Mouse (Mus musculus): ENCODE data around the gene Mt4. TPM values are rescaled to one million over a fixed set of nuclear protein-coding genes. Genes with fewer than 3 reads are reported as not detected.
A peak's percentile ranks its signal among the peaks of the same experiment; 100 is the strongest.

The Mt4 gene
- total RNA-seq (2015; ENCODE audit: low replicate concordance), result not detected in 2 replicates
- not detected in 2 replicates for total RNA-seq (2017; ENCODE audit: low replicate concordance)

DNA sequence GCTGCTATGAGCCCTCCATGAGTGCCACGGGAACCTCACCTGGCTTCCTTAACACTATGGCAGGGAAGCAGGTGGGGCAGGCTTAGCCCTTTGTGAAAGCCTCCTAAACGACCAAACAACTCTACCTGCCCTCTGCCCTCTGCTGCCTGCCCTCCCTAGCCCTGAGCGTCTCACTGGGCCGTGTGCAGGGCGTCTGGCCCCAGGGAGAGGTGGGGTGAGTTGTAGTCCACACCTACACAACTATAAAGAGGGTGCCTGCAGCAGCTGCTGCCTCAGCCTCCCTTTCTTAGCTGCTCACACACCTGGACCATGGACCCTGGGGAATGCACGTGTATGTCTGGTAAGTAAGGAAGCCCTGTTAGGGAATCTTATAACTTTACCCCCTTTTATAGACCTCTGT, at the start of gene Mt4:
Gene Mt4 (plus strand): TSS at position 265 of the 400 bp plus-strand sequence.
- ATAC-seq (replicated peaks; ENCODE audit: low FRiP score, poor library complexity, severe bottlenecking), result no peak

DNA sequence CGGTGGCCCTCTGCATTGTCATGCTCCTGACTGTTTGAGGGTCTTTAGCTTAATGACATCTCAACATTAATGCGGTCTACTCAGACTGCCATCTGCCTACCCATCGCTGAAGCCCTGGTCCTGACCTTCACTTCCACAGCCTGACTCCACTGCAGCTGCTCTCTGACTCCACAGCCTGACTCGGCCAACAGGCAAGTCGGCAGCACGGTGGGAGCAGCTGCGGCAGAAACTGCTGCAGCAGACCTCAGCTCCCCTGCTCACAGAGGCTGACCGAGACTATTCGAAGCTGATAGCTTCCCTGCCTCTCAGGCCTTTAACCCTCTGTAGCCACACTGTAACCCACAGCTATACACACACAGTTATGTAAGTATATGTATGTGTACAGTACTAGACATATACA, 49.0 kb upstream of the Mt4 start:
- ATAC-seq (replicated peaks; ENCODE audit: low FRiP score, poor library complexity, severe bottlenecking), result no peak

DNA sequence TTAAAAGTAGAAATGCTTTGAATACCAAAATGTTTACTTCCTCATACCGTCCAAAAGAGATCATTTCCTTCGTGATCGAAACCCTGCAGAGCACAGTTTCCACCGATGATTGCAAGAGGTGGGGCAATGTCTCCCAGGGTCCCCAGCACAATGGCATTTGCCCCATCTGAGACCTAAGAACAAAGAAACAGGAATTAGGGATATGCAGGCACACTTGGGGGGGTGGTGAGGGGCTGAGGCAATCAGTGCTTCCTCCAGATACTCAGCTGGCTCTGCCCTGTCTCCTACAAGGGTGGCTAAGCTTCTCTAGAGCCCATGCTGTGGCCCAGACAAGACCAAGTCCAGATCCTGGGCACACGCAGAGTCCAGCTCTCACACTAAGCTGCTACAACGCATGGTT, 47.3 kb upstream of the Mt4 start:
- ATAC-seq (replicated peaks; ENCODE audit: low FRiP score, poor library complexity, severe bottlenecking), result no peak

DNA sequence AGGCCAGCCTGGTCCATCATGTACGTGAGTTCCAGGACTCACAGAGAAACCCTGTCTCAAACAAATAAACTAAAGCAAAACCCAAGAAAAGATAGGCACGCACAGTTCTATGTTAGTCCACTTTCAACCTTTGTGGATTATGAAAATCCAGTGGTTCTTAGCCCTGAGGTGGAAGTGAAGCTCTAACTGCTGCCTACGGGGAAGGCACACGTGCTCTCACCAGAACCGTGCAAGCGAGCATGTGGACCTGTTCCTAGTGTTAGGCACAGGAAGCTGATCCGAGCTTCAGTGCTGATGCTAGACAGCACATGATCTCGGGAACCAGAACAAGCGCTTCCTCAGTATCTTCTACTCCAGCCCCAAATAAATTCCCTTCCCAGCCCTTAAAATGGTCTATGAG, 44.1 kb upstream of the Mt4 start:
- no peak for ATAC-seq (replicated peaks; ENCODE audit: low FRiP score, poor library complexity, severe bottlenecking)

DNA sequence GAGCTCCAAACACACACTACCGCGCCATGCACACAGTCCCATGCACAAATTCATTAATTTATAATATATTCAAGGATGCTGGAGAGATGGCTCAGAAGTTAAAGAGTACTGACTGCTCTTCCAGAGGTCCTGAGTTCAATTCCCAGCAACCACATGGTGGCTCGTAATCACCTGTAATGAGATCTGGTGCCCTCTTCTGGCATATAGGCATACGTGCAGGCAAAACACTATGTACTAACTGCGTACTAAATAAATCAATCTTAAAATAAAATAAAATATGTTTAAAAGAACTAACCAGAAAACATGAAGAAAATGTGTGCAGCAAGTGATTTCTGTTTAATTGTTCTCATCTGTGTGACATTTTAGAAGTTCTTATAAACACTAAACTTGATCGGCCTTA, 42.7 kb upstream of the Mt4 start:
- no peak for ATAC-seq (replicated peaks; ENCODE audit: low FRiP score, poor library complexity, severe bottlenecking)

DNA sequence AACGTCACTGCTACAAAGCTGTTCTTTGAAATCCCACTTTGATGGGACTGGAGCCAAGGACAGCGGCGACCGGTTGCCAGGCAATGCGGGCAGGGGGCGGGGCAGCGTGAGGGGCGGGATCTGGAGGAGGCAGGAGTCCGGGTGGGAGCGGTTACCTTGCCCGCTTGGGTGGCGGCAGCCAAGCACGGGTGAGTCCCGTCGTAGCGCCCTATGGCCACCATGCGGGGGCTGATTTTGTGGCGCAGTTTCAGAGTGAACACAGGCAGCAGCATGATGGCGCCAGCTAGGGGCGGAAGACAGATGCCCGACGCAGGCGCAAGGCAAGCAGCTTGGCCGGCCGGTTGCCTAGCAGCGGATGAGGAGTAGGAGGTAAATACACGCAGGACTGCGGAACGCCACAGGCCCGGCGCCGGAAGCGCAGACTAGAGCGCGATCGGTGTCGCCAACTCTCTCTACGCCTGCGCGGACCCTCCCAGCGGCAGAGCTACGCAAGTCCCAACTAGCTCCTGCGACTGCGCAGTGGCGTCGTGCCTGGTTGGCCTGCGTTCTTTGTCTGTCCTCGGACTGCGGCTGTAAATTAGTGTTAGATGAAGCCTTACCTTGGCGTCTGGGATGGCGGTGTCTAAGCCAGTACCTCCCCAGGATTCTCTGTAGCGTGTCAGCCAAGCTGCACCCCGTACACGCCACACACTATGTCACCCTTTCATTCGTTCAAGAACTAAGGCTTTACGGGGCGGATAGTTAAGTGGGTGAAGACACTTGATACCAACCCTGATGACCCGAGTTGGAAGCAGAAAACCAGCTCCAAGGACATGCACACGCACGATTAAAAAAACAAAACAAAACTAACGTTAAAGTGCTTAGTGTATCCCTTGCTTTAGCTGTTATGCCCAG, 38.7 kb upstream of the Mt4 start, which contains the start of gene Bbs2:
Gene Bbs2 (minus strand): TSS at position 848 of the 894 bp plus-strand sequence.
- peak; percentile 98 for ATAC-seq (replicated peaks; ENCODE audit: low FRiP score, poor library complexity, severe bottlenecking)

DNA sequence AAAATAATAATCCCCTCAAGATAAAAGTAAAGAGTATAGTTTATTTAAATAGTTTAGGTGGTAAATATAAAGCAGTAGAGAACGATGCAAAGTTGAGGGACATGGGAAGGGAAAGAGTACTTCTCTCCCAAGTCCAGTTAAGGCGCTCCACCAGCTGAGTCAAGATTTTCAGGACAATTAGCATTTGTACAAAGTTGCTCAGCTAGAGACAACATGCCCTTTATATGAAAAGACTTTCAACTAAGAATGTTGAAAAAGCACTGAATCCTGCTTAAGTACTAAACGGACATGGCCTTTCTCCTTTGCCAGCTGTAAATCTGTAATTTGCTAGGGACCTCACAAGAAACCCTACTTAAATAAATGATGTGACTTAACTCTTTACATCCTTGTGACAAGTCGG, 38.0 kb upstream of the Mt4 start:
- ATAC-seq (replicated peaks; ENCODE audit: low FRiP score, poor library complexity, severe bottlenecking), result no peak

DNA sequence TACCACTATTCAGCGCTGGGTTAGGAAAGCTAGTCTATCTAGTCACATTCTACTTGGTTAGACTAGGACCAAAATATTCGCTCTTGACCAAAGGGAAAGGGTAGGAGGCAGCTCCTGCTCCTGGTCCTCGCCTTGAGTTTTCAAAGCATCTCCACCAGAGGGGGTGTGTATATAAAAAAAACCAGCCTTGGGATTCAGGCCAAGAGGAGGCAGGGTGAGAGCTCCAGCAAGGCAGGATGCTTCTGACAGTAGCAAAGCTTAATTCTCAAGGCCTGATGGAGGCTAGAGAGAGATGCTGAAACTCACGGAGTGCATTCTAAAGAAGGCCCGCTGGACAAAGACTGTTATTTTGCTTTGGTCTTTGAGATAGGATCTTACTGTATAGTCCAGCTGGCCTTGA, 32.9 kb upstream of the Mt4 start:
- ATAC-seq (replicated peaks; ENCODE audit: low FRiP score, poor library complexity, severe bottlenecking), result no peak

DNA sequence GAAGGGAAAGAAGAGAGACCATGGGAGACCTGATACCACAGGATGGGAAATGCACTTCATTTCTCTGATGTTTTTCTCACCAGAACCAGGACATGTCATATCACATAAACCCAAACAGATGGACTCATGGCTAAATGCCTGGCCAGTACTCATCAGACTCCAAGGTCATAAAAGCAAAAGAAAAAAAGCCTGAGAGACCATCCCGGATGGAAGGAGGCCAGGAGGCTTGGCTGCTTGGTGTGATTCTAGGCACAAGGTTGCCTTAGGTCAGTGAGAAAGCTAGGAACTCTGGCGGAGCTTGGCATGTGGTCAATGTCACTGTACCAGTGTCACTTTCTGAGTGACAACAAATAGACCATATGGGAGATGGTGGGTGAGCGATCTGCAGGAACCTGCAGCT, 29.1 kb upstream of the Mt4 start:
- no peak for ATAC-seq (replicated peaks; ENCODE audit: low FRiP score, poor library complexity, severe bottlenecking)

DNA sequence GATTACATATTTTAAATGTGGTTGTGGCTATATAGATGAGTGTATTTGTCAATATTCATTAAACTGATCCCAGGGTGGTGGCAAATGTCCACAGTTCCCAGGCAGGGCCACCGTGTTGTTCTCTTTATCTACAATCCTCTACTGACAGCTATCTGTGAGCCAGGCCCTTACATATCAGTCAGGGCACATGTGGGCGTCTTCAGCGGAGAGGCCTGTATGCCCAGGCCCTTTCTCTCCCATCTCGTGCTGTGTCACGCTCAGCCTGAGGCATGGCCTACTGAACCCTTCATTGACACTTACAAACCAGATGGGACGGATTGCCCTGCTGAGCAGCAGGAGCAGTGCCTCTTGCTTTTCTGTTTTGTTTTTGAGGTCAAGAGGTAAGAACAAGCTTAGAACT, 27.6 kb upstream of the Mt4 start:
- peak; percentile 85 for ATAC-seq (replicated peaks; ENCODE audit: low FRiP score, poor library complexity, severe bottlenecking)

DNA sequence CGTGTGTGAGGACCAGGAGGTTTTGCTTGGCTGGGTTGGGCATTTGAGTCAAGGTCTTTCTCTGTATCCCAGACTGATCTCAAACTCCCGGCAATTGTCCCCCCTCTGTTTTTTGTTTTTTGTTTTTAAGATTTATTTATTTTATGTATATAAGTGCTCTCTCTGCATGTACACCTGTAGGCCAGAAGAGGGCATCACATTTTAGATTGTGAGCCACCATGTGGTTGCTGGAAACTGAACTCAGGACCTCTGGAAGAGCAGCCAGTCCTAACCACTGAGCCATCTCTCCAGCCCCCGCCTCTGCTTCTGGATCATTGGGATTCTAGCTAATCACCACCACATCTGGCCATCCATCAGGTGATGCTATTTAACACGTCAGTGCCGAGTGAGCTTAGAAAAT, 27.2 kb upstream of the Mt4 start:
- ATAC-seq (replicated peaks; ENCODE audit: low FRiP score, poor library complexity, severe bottlenecking), result 0 out of 2 replicates have a peak, but pooled peaks have one; percentile 12

DNA sequence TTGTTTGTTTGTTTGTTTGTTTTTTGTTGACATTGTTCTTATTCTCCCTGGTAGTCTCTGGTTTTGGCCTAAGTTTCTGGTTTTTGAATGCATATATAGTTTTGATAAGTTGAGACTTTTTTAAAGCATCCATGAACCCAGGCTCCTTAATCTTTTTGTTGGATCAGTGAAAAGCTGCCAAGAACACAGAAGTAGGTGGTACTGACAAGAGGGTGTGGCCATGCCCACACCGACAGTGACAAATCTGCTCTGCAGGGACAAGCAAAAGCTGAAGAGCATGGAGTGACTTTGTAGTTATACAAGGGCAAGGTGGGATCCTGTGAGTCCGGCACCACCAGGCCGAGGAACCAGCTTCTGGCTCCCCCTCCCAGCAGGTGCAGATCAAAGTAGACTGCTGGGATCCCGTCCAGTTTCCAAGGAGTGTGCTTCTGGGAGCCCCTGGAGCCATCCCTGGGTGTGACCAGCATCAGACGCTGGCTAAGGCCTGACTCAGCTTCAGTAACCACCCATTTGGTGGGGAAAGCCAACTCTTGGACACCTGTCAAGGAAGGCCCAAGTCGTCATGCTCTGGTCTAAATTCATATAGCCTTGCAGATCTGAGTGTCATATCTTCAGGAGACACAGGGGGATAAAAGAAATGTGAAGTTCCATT, 26.3 kb upstream of the Mt4 start:
- ATAC-seq (replicated peaks; ENCODE audit: low FRiP score, poor library complexity, severe bottlenecking), result peak; percentile 54

DNA sequence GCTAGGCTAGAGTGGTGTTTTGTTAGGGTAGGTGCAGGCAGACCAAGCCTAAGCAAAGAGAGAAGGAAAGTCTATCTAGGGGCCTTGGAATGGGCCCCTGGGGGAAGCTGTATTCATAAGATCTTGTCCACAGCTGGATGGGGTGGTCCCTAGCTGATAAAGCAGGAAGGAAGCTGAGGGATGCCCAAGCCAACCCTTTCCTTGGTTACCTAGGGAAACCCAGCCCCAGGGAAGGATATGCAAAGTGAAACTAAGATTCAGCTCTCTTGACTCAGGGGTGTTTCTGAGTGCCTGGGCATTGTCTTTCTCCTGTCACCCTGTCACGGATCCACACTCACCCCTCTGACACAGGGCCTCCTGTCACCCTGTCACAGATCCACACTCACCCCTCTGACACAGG, 23.6 kb upstream of the Mt4 start:
- no peak for ATAC-seq (replicated peaks; ENCODE audit: low FRiP score, poor library complexity, severe bottlenecking)

DNA sequence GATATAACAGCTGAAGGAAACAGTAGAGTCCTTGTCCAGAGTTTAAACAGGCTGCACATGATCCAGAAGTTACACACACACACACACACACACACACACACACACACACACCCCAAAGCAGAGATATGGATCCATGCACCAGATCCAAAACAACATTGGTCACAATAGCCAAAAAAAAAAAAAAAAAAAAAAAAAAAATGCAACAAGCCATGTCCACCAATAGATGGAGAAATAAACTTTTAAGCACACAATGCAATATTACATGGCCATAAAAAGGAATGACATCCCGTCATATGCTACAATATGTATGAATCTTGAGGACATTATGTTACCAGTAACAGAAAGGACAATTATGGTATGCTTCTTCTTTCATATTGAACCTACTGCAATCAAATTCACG, 23.0 kb upstream of the Mt4 start:
- no peak for ATAC-seq (replicated peaks; ENCODE audit: low FRiP score, poor library complexity, severe bottlenecking)

DNA sequence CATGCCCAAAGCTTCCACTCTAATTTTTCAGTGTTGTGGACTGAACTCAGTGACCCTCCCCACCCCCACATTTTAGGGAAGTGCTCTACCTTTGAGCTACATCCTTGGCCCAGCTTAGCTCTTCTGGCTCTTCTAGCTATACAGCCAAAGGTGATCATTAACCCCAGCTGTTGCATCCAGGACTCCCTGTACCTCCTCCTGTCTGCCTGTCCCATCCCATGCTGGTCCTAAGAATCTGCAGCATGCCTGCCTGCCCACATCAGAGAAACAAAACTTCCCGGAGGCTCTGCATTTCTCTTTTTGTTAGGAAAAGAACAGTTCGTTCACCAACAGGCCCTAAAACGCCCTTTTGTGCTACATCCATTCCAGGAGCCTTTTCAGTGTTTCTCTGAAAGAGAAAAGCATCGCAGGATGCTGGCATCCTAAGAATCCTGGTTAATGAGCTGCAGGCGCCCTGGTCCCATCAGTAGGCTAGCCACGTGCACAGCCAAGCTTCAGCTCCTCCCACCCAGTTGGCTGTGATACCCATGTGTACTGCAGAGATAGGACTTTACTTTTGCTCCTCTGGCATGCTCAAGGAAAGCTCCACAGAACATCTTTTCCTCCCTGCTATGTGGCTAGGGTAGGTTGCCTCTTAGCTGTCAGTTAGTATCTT, 18.1 kb upstream of the Mt4 start:
- ATAC-seq (replicated peaks; ENCODE audit: low FRiP score, poor library complexity, severe bottlenecking), result peak; percentile 76

DNA sequence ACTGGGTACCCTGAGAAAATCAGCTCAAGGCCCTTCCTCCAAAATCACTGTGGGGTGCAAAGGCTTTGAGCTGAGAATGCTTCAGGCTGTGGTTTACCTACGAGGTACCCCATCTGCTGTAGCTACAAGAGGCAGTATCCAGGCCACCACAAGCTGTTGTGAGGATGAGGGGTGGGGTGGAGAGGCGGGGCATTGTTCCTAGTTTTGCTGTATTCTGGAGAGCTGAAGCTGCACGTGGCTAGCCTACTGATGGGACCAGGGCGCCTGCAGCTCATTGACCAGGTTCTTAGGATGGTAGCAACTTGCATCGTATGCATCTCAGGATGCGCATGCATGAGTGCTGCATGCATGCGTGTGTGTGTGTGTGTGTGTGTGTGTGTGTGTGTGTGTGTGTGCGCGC, 15.4 kb upstream of the Mt4 start:
- no peak for ATAC-seq (replicated peaks; ENCODE audit: low FRiP score, poor library complexity, severe bottlenecking)

DNA sequence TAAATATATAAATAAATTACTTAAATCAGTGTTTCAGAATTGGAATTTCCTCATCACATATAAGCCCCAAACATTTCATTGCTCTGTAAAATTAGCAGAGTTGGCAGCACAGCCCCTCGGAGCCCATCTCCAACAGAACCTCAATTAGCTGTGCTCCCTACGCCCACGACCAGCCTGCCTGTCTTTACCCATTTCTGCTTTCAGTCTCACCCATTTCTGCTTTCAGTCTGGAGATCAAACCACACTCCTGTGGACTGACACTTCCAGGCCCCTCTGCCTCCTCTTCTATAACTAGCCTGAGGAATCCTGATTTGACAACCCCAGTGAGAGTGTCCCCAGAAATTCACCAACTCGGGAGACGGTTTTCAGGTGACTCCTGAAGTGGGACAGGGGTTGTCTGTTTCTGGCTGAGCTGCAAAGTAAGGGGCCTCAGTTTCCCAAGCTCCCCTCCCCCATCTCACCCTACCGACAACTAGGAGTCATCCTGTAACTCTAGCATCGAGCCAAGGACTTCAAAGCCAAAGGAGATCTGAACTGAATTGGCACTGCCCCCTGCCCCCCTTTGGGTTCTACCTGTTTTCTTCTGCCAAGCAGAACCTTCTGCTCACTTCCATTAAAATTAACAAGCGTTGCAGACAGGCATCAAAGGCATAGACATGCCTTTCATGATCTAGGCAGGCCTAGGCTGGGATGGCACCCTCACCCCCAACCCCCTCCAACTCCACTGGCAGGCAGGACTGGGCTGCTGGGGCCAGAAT, 14.1 kb upstream of the Mt4 start:
- ATAC-seq (replicated peaks; ENCODE audit: low FRiP score, poor library complexity, severe bottlenecking), result no peak

DNA sequence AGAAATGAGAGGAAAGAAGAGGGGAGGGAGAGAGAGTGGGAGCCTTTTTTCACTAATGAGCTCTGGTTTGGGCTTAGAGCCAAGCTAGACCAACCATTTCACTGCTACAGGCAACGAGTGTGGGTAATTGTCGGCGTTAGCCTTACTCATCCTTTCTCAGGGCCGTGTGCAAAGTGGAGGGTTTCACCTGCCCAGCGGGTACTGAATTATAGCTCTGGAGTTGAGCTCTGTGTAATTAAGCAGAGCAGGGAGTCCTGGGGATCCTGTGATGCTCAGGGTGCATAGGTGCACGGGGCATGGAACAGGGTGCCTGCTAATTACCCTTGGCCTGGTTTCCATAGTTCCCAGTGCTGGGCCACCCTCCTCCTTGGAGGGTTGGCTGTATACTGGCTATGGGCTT, 9.3 kb upstream of the Mt4 start:
- no peak for ATAC-seq (replicated peaks; ENCODE audit: low FRiP score, poor library complexity, severe bottlenecking)

DNA sequence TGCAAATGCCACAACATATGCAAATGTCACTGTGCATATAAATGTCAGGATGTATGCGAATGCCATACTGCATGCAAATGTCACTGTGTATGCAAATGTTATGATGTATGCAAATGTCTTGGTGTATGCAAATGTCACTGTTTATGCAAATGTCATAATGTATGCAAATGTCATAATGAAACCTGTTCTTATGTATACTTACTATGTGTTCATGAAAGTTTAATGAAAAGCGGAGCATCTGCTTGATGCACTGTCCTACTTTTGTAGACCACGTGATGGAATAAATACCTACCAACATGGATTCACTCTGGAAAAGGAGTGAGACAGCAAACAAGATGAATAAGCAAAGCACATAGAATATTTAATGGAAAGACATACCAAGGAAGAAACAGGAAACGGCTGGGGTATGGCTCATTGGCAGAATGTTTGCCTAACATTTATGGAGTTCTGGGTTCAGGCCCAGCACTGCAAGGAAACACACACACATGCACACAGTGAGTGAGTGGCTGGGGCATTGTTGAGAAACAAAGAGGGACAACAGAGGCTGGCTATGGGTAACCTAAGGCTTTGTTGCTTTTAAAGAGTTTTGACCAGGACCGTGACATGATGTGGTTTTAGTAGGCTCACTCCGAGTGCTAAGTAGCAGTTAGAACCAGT, 7.7 kb upstream of the Mt4 start:
- no peak for ATAC-seq (replicated peaks; ENCODE audit: low FRiP score, poor library complexity, severe bottlenecking)
